Mouse (Mus musculus) layer of hippocampus, adult 9-10 months (tissue): ENCODE results near the gene 1810049J17Rik.

Experiments
- DNase-seq: peaks from one replicate; pipeline ENCODE4 v3.0.0; 2022; ENCODE audit warnings: low spot score

The 1810049J17Rik gene

GRCm38 (mm10) chr15:12348950-12349349 is 27.3 kb upstream of the 1810049J17Rik start:
- DNase-seq = no peak

- DNase-seq = no peak
Measured at GRCm38 (mm10) chr15:12346916-12347315, 25.2 kb upstream of the 1810049J17Rik start.

DNA sequence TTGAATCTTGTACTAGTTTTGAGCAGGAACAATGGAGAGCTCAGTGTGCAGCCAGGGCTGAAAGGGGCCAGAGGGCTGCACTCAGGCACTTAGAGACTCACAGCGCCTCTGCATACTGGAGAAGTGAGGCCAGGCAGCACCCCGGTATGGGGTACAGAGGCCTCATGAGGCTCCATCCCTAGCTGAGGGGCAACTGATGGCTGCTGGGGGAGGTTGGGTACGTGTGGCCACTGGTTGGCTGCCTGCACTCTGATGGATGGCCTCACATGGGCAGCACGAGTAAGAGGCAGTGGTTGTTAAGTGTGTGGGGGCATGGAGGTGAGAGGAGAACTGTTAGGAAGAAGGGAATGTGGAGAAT is 19.7 kb upstream of the 1810049J17Rik start:
- no peak for DNase-seq

DNA sequence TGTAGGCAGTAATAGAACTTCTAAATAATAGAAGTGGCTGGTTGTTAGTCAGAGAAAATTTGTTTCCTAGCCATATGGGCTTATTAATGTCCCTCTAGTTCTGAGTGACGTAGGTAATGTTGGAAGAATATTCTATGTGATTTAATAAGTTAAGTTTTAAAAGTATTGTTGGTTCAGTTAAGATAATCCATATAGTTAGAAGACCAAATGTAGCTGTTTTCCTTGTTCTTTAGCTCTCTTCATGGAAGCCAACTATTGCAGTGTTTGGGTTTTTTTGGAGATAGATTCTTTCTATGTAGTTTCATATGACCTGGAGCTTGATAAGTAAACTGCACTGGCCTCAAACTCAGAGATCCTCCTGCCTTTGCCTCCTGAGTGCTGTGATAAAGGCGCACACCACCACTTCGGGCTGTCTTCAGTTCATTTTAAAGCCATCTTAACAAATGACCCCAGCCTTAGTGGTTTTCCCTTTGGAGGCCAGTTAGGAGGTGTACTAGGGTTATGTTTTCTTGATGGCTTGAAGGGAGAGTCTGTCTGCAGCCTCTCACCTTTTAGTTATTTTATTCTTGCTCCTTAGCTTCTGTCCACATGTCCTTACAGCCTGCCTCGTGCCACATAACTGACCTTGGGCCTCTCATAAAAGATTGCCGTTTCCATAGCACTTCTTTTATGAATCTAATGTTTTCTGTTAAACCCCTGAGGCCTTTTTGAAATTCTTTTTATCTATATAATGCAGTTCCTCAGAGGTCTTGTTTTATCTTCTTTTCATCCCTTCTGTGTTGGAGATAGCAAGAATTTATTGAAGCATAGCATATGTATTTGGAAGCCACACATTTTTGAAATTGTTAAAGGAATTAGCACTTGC is 19.1 kb upstream of the 1810049J17Rik start:
- DNase-seq = no peak

DNA sequence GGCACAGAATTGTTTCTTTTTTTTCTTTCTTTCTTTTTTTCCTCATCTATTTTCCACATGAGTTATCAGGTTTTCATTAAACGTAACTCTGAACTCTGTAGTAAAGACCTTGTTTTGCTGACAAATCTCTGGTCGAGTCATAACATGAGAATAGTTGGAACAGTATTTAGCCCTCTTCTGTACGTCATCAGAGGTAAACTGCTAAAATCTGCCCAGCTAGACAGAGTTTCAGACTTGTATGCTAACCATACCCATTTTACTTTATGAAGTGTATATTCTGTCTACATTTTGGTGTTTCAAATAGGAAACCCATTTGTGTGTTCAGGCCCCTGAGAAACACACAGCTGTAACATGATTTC is 16.1 kb upstream of the 1810049J17Rik start:
- no peak for DNase-seq

GRCm38 (mm10) chr15:12337030-12337778 is 15.5 kb upstream of the 1810049J17Rik start:
- DNase-seq = no peak

GRCm38 (mm10) chr15:12334381-12334780 is 12.7 kb upstream of the 1810049J17Rik start:
- DNase-seq = no peak

- no peak for DNase-seq
Measured at GRCm38 (mm10) chr15:12331300-12331699, 9.6 kb upstream of the 1810049J17Rik start.

DNA sequence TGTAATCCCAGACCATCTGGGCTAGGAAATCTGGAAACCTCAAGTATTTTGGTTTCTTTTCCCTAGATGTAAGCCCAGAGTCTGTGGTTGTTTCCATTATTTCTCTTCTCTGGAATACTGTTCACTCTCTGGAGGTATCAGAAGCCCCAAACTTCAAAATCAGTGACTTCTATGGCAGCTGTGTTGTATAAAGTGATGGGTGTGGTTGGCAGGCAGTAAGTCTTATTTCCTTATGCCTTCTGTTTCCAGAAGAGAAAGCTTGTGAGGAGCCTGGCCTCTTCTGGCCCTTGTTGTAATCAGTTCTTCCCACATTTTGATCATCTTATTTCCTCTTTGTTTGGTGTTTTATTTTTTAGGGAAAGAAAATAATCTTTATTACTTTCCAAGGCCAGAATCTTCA is 9.2 kb upstream of the 1810049J17Rik start:
- DNase-seq = no peak

GRCm38 (mm10) chr15:12330389-12330788 is 8.7 kb upstream of the 1810049J17Rik start:
- no peak for DNase-seq

- DNase-seq = no peak
Measured at GRCm38 (mm10) chr15:12324326-12324725, 2.6 kb upstream of the 1810049J17Rik start.

DNA sequence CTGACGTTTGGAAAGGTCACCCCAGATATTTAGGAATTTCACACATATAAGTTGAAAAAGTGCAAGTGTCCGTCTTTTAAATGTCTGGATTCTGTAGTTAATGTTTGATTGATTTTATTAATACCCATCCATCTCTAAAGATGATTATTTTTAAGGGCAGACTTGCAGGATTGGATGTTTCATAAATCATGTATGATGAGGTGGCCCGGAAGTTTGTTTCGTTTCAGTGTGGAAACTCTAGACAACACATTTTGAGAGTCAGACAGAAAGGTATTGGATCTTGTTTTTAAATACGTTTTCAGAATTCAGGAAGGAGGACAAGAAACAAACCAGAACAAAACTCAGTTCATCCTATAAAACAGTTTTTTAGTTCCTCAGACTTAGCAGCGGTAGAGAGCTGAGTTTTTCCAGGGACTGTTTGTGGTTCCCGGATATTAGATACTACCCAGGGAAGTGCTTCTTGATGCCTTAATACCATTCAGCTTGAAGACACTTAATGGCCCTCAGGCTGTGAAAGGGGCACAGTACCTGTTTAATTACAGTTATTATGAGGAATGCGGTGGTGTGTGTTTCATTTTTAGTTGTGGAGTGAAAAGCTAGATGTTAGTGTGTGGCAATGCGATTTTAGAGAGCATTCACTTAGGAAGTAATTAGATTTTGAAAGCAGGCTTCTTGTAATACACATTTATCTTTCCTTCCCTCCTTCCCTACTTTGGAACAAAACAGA is 1.1 kb upstream of the 1810049J17Rik start:
- no peak for DNase-seq

GRCm38 (mm10) chr15:12321091-12321787 is 460 bp downstream of the 1810049J17Rik start, which contains the start of gene Golph3:
Gene Golph3 (plus strand): TSS chr15:12321450.
- peak; percentile 85 for DNase-seq

DNA sequence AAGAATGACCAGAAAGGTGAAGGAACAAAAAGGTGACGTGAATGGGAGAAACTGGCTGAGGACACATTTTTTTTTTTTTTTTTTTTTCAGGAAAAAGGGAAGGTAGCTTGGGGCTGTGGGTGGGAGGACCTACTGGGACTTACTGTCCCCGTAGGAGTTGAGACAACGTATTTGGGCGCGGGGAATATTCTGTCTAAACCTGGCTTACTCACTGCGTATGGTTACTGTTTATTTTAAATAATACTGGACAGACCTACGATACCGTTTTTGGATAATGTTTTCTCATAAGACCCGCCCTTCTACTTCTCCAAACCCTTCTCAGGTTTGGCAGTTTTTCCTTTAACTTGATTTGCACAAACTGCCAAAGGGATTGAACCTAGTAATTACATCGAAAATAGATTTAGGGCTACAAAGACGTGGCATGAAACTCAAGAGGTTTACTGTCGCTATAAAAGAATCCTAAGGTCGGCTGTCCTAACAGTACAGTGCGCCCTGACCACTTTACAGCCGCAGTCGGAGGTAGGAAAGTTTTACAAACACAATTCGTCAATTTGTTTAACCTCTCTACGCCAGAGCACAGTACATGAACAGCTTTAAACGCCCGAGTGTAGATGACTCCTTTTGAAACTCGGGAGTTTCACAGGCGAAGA is 1.1 kb downstream of the 1810049J17Rik start:
- DNase-seq = no peak

DNA sequence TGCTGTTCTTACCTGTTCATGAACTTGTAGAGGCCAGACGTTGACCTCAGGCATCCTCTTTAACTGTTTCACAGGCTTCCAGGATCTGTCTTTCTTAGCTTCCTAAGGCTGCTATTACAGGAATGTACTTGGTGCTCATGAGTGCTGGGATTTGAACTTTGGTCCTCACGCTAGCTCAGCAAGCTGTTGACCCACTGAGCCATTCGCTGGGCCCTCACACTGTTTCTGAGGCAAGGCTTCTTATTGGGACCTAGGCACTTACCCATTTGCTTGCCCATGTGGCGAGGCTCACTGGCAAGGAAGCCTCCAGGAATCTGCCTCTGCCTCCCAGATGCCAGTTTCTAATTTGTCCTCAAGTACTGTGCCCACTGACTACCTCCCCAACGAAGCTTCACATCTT is 1.8 kb downstream of the 1810049J17Rik start:
- DNase-seq = no peak

- no peak for DNase-seq
Measured at GRCm38 (mm10) chr15:12318451-12318850, 3.2 kb downstream of the 1810049J17Rik start.

DNA sequence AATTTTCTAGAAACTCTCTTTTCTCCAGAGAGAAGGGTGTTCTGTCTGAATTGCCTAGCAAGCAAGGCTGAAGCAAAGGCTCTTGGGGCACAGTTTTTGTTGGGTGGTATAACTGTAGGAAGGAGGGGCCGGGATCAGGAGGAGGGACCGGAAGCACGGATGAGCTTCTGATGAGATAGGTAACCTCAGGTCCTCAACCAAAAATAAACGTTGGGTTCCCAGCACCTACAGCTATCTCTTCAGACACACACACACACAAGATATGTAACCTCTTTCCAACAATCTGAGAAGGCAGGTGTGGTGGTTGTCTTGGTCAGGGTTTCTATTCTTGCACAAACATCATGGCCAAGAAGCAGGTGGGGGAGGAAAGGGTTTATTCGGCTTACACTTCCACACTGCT is 4.4 kb downstream of the 1810049J17Rik start:
- no peak for DNase-seq

DNA sequence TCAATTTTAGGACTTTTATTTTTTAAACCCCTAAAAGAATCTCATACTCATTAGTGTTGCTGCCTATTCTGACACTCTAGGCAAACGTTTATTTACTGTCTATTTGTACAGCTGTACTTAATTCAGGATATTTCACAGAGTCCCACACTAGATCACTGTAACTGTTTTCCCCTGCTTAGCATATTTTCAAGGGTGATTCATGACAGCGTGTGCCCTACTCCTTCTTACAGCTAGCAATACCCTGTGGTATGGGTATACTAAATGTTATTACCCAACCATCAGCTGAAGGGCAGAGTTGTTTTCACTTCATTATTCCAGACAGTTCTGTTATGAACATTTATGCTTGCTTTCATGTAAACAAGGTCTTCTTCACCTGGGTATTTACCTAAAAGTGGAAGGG is 5.7 kb downstream of the 1810049J17Rik start:
- DNase-seq = no peak

GRCm38 (mm10) chr15:12314584-12314983 is 7.1 kb downstream of the 1810049J17Rik start:
- no peak for DNase-seq

GRCm38 (mm10) chr15:12313255-12313654 is 8.4 kb downstream of the 1810049J17Rik start:
- no peak for DNase-seq

- DNase-seq = no peak
Measured at GRCm38 (mm10) chr15:12311465-12311864, 10.2 kb downstream of the 1810049J17Rik start.
